Mouse (Mus musculus): ENCODE results near the gene Ank3. TPM values are rescaled to one million over a fixed set of nuclear protein-coding genes. Genes with fewer than 3 reads are reported as not detected.

Gene Ank3
- total and polyA plus RNA-seq, 2 experiments from 2014 or later, result 56.7 to 267 TPM

GRCm38 (mm10) chr10:70023861-70024260 lies 625.3 kb downstream of the Ank3 start:
- no peak for DNase-seq
- TF ChIP-seq CTCF (IDR thresholded peaks at IDR 0.05; ENCODE audit: low read depth), result no peak
- H3K4me1 ChIP-seq (ENCODE audit: insufficient read depth), result no peaks in the 10 kb centered on the region
- H3K9ac ChIP-seq, result no peak overlapping the region
- no peak overlapping the region for H3K4me3 ChIP-seq (ENCODE audit: low read depth, low read length)
- WGBS, result 84% methylated on average over 11 of the region's 11 CpGs
- ATAC-seq, result no peak
- no peak overlapping the region for H3K4me2 ChIP-seq (ENCODE audit: low read depth)
- H3K36me3 ChIP-seq (ENCODE audit: insufficient read depth), result peaks cover 15% of the 10 kb centered on the region
- H3K27ac ChIP-seq (ENCODE audit: low read depth, low read length), result no peak overlapping the region
- H3K27me3 ChIP-seq (ENCODE audit: insufficient read depth, low read length), result no peaks in the 10 kb centered on the region
- H3K9me3 ChIP-seq (ENCODE audit: low read length), result no peaks in the 10 kb centered on the region

- H3K4me1 ChIP-seq (ENCODE audit: insufficient read depth), result no peaks in the 10 kb centered on the region
- H3K4me2 ChIP-seq (ENCODE audit: low read depth), result no peak overlapping the region
- H3K27me3 ChIP-seq (ENCODE audit: insufficient read depth, low read length), result no peaks in the 10 kb centered on the region
- no peak overlapping the region for H3K9ac ChIP-seq
- no peak for ATAC-seq
- TF ChIP-seq CTCF (IDR thresholded peaks at IDR 0.05; ENCODE audit: low read depth), result no peak
- H3K9me3 ChIP-seq (ENCODE audit: low read length), result no peaks in the 10 kb centered on the region
- no peaks in the 10 kb centered on the region for H3K36me3 ChIP-seq (ENCODE audit: insufficient read depth)
- no peak overlapping the region for H3K27ac ChIP-seq (ENCODE audit: low read depth, low read length)
- no peak overlapping the region for H3K4me3 ChIP-seq (ENCODE audit: low read depth, low read length)
- 68% methylated on average over 8 of the region's 8 CpGs for WGBS
- no peak for DNase-seq
Observed at GRCm38 (mm10) chr10:70031942-70032341, 633.4 kb downstream of the Ank3 start.

- no peak for ATAC-seq
- H3K4me2 ChIP-seq (ENCODE audit: low read depth), result no peak overlapping the region
- WGBS, result 90% methylated on average over 9 of the region's 9 CpGs
- H3K9ac ChIP-seq, result no peak overlapping the region
- H3K27me3 ChIP-seq (ENCODE audit: insufficient read depth, low read length), result no peaks in the 10 kb centered on the region
- DNase-seq, result no peak
- no peak overlapping the region for H3K4me3 ChIP-seq (ENCODE audit: low read depth, low read length)
- TF ChIP-seq CTCF (IDR thresholded peaks at IDR 0.05; ENCODE audit: low read depth), result no peak
- no peaks in the 10 kb centered on the region for H3K4me1 ChIP-seq (ENCODE audit: insufficient read depth)
- H3K27ac ChIP-seq (ENCODE audit: low read depth, low read length), result no peak overlapping the region
- no peaks in the 10 kb centered on the region for H3K9me3 ChIP-seq (ENCODE audit: low read length)
- no peaks in the 10 kb centered on the region for H3K36me3 ChIP-seq (ENCODE audit: insufficient read depth)
Observed at GRCm38 (mm10) chr10:70032982-70033381, 634.4 kb downstream of the Ank3 start.

DNA sequence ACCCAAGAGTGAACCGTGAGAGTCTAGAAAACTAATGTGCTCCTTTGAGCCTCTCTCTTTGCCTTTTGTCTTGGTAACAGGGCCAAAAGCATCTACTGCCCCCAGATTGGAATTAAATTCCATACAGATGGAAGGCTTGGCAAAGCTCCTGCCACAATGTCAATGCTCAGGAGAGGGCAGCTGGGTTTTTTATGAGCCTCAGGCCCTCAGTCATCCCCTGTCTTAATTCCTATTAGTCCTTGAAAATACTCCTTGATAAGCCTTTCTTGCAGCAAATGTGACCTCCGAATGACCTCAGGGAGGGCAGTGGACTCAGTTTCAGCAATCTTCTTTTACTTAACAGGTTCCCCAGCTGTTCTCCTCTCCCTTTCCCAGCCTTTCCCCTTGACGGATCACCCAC lies 635.3 kb downstream of the Ank3 start:
- Histone ChIP-seq H3K27ac (ENCODE audit: low read depth, low read length) (no peak overlapping the region), H3K4me3 (ENCODE audit: low read depth, low read length) (no peak overlapping the region), H3K27me3 (ENCODE audit: insufficient read depth, low read length) (no peaks in the 10 kb centered on the region), H3K4me1 (ENCODE audit: insufficient read depth) (no peaks in the 10 kb centered on the region), H3K9me3 (ENCODE audit: low read length) (no peaks in the 10 kb centered on the region), H3K36me3 (ENCODE audit: insufficient read depth) (no peaks in the 10 kb centered on the region), H3K4me2 (ENCODE audit: low read depth) (no peak overlapping the region), H3K9ac (no peak overlapping the region)
- 80% methylated on average over 3 of the region's 3 CpGs for WGBS
- DNase-seq (no peak), ATAC-seq (no peak)
- TF ChIP-seq CTCF (IDR thresholded peaks at IDR 0.05; ENCODE audit: low read depth), result no peak

- no peaks in the 10 kb centered on the region for H3K4me1 ChIP-seq (ENCODE audit: insufficient read depth)
- H3K4me2 ChIP-seq (ENCODE audit: low read depth), result no peak overlapping the region
- ATAC-seq, result no peak
- no peak for DNase-seq
- no peaks in the 10 kb centered on the region for H3K27me3 ChIP-seq (ENCODE audit: insufficient read depth, low read length)
- H3K9ac ChIP-seq, result no peak overlapping the region
- H3K9me3 ChIP-seq (ENCODE audit: low read length), result no peaks in the 10 kb centered on the region
- no peak overlapping the region for H3K4me3 ChIP-seq (ENCODE audit: low read depth, low read length)
- no peaks in the 10 kb centered on the region for H3K36me3 ChIP-seq (ENCODE audit: insufficient read depth)
- no peak for TF ChIP-seq CTCF (IDR thresholded peaks at IDR 0.05; ENCODE audit: low read depth)
- no peak overlapping the region for H3K27ac ChIP-seq (ENCODE audit: low read depth, low read length)
- 86% methylated on average over 17 of the region's 17 CpGs for WGBS
Observed at GRCm38 (mm10) chr10:70039871-70040291, 641.3 kb downstream of the Ank3 start.

DNA sequence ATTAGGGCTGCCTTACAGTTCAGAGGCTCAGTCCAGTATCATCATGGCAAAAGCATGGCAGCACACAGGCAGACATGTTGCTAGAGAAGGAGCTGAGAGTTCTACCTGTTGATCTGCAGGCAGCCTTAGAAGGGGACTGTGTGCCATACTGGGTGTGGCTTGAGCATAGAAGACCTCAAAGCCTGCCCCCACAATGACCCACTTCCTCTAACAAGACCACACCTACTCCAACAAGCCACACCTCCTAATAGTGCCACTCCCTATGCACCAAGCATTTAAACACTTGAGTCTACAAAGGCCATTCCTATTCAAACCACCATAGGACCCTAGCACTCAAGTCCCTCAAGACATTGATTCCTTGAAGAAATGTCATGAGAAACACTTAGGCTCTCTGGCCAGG lies 643.0 kb downstream of the Ank3 start:
- no peak overlapping the region for H3K27ac ChIP-seq (ENCODE audit: low read depth, low read length)

DNA sequence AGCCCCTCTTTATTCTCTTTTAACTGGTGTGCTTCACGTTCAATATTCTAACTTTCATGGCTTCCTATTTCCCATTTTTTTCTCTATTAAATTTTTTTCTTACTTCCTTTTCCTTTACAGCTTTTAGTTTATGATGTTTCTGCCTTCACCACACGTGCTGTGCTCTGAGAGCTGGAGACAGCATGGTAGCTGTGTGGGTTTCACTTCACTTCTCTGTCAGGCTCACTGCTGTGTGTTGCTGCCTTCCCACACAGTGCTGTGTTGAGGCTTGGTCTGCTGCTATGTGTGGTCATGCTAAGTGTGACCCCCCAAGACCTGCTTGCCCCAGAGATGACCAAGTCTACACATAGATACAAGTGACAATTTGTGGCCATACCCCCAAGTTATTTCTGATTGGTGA lies 647.1 kb downstream of the Ank3 start:
- WGBS, result 81% methylated on average over 2 of the region's 2 CpGs
- Histone ChIP-seq H3K9me3 (ENCODE audit: low read length) (no peaks in the 10 kb centered on the region), H3K27ac (ENCODE audit: low read depth, low read length) (no peak overlapping the region), H3K4me2 (ENCODE audit: low read depth) (no peak overlapping the region), H3K4me3 (ENCODE audit: low read depth, low read length) (no peak overlapping the region), H3K9ac (no peak overlapping the region), H3K4me1 (ENCODE audit: insufficient read depth) (no peaks in the 10 kb centered on the region), H3K36me3 (ENCODE audit: insufficient read depth) (no peaks in the 10 kb centered on the region), H3K27me3 (ENCODE audit: insufficient read depth, low read length) (no peaks in the 10 kb centered on the region)
- ATAC-seq, result no peak
- TF ChIP-seq CTCF (IDR thresholded peaks at IDR 0.05; ENCODE audit: low read depth), result no peak
- DNase-seq, result no peak

More for the DNA sequence above, 643.0 kb downstream of the Ank3 start:
- no peaks in the 10 kb centered on the region for H3K36me3 ChIP-seq (ENCODE audit: insufficient read depth)
- no peaks in the 10 kb centered on the region for H3K9me3 ChIP-seq (ENCODE audit: low read length)
- no peak overlapping the region for H3K4me2 ChIP-seq (ENCODE audit: low read depth)
- ATAC-seq (no peak), DNase-seq (no peak)
- no peak for TF ChIP-seq CTCF (IDR thresholded peaks at IDR 0.05; ENCODE audit: low read depth)
- H3K9ac ChIP-seq, result no peak overlapping the region
- no peaks in the 10 kb centered on the region for H3K4me1 ChIP-seq (ENCODE audit: insufficient read depth)
- no peaks in the 10 kb centered on the region for H3K27me3 ChIP-seq (ENCODE audit: insufficient read depth, low read length)
- H3K4me3 ChIP-seq (ENCODE audit: low read depth, low read length), result no peak overlapping the region

DNA sequence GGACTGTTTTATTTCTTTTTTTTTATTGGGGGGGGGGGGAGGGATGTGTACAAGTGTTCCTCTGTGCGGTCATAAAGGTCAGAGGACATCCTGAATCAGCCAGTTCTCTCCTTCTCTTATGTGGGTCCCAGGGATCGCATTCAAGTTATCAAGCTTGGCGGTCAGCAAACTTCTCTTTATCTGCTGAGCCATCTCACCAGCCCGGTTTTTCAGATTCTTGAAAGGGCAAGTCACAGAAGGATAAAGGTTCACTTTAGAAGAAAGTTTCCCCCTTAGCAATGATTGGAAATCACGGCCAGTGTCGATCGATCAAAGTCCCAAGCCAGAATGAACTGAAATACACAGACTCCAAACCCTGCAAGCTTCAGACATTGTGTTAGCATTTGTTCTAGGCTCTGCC lies 651.2 kb downstream of the Ank3 start:
- Histone ChIP-seq H3K27me3 (ENCODE audit: insufficient read depth, low read length) (no peaks in the 10 kb centered on the region), H3K9me3 (ENCODE audit: low read length) (no peaks in the 10 kb centered on the region), H3K4me2 (ENCODE audit: low read depth) (no peak overlapping the region), H3K36me3 (ENCODE audit: insufficient read depth) (no peaks in the 10 kb centered on the region), H3K4me3 (ENCODE audit: low read depth, low read length) (no peak overlapping the region), H3K9ac (no peak overlapping the region), H3K4me1 (ENCODE audit: insufficient read depth) (no peaks in the 10 kb centered on the region), H3K27ac (ENCODE audit: low read depth, low read length) (no peak overlapping the region)
- no peak for DNase-seq
- no peak for ATAC-seq
- no peak for TF ChIP-seq CTCF (IDR thresholded peaks at IDR 0.05; ENCODE audit: low read depth)
- 80% methylated on average over 7 of the region's 7 CpGs for WGBS

All from forebrain, postnatal 0 days (tissue).